Mouse (Mus musculus) left cerebral cortex, adult 11 months (tissue): Measurements from ENCODE around the gene Foxa1.

ENCODE experiments used
- DNase-seq: peaks from one replicate; pipeline ENCODE4 v3.0.0; 2022; ENCODE audit warnings: low spot score

Gene Foxa1

GRCm38 (mm10) chr12:57541118-57541517 is 5.6 kb downstream of the Foxa1 start:
- DNase-seq, result no peak

GRCm38 (mm10) chr12:57539551-57539985 is 7.1 kb downstream of the Foxa1 start:
- no peak for DNase-seq

- no peak for DNase-seq
Measured at GRCm38 (mm10) chr12:57538588-57539550, 7.8 kb downstream of the Foxa1 start.

- no peak for DNase-seq
Measured at GRCm38 (mm10) chr12:57537791-57538587, 8.7 kb downstream of the Foxa1 start.

- DNase-seq, result no peak
Measured at GRCm38 (mm10) chr12:57536909-57537670, 9.6 kb downstream of the Foxa1 start.

- no peak for DNase-seq
Measured at GRCm38 (mm10) chr12:57536056-57536908, 10.4 kb downstream of the Foxa1 start.

GRCm38 (mm10) chr12:57534879-57535611 is 11.7 kb downstream of the Foxa1 start:
- no peak for DNase-seq

- no peak for DNase-seq
Measured at GRCm38 (mm10) chr12:57534517-57534878, 12.2 kb downstream of the Foxa1 start.

- no peak for DNase-seq
Measured at GRCm38 (mm10) chr12:57530474-57530873, 16.2 kb downstream of the Foxa1 start.

- no peak for DNase-seq
Measured at GRCm38 (mm10) chr12:57528335-57528734, 18.4 kb downstream of the Foxa1 start.

- DNase-seq, result no peak
Measured at GRCm38 (mm10) chr12:57515702-57516377, 30.9 kb downstream of the Foxa1 start.

GRCm38 (mm10) chr12:57514552-57514951 is 32.2 kb downstream of the Foxa1 start:
- DNase-seq, result no peak

GRCm38 (mm10) chr12:57511560-57511959 is 35.2 kb downstream of the Foxa1 start:
- DNase-seq, result no peak

GRCm38 (mm10) chr12:57511127-57511526 is 35.6 kb downstream of the Foxa1 start:
- no peak for DNase-seq

- DNase-seq, result no peak
Measured at GRCm38 (mm10) chr12:57509726-57510125, 37.0 kb downstream of the Foxa1 start.

GRCm38 (mm10) chr12:57508938-57509337 is 37.8 kb downstream of the Foxa1 start:
- no peak for DNase-seq

- no peak for DNase-seq
Measured at GRCm38 (mm10) chr12:57505329-57505728, 41.4 kb downstream of the Foxa1 start.

- DNase-seq, result no peak
Measured at GRCm38 (mm10) chr12:57500246-57500645, 46.5 kb downstream of the Foxa1 start.

GRCm38 (mm10) chr12:57496347-57497119 is 50.2 kb downstream of the Foxa1 start:
- no peak for DNase-seq
